Mouse (Mus musculus) intestine, postnatal 0 days (tissue): ENCODE results near the gene Slc47a2. TPM values are rescaled to one million over a fixed set of nuclear protein-coding genes. Genes with fewer than 3 reads are reported as not detected.

Experiments used
- ATAC-seq: fragments of 200-750 bp; cut with Nextera tagmentation; 2 replicates; pipeline ENCODE4 v1.8.0; 2017; ENCODE audit warnings: mild to moderate bottlenecking, moderate TSS enrichment, moderate library complexity
- H3K27ac ChIP-seq: fragments of 300-500 bp; sonication (generic); 2 replicates; pipeline ENCODE4 v1.5.1; 2014; ENCODE audit warnings: mild to moderate bottlenecking, low read depth, low read length, moderate library complexity
- H3K27me3 ChIP-seq: fragments of 300-500 bp; sonication (generic); replicated peaks from 2 replicates; pipeline ENCODE4 v1.6.1; 2014; ENCODE audit warnings: low read length, mixed read lengths; ENCODE audit not compliant: control insufficient read depth, insufficient read depth
- H3K36me3 ChIP-seq: fragments of 300-500 bp; sonication (generic); 2 replicates; pipeline ENCODE4 v1.6.1; 2014; ENCODE audit warnings: mild to moderate bottlenecking, moderate library complexity; ENCODE audit not compliant: control insufficient read depth, insufficient read depth
- H3K4me1 ChIP-seq: fragments of 300-500 bp; sonication (generic); replicated peaks from 2 replicates; pipeline ENCODE4 v1.6.1; 2014; ENCODE audit warnings: antibody characterized with exemption, low read length, mixed read lengths; ENCODE audit not compliant: control insufficient read depth, insufficient read depth
- H3K4me2 ChIP-seq: fragments of 300-500 bp; sonication (generic); replicated peaks from 2 replicates; pipeline ENCODE4 v1.6.1; 2014; ENCODE audit warnings: low read depth, mild to moderate bottlenecking, moderate library complexity
- H3K4me3 ChIP-seq: fragments of 300-500 bp; sonication (generic); 2 replicates; pipeline ENCODE4 v1.5.1; 2014; ENCODE audit warnings: low read depth, low read length
- H3K9ac ChIP-seq: fragments of 300-500 bp; sonication (generic); 2 replicates; pipeline ENCODE4 v1.6.1; 2014; ENCODE audit warnings: mild to moderate bottlenecking, low read depth, low read length
- H3K9me3 ChIP-seq: fragments of 300-500 bp; sonication (generic); 2 replicates; pipeline ENCODE4 v1.6.1; 2016; ENCODE audit warnings: mixed run types; ENCODE audit not compliant: control insufficient read depth
- CTCF ChIP-seq: sonication (generic); IDR thresholded peaks from 2 replicates; pipeline ENCODE4 v1.5.1; 2016; ENCODE audit warnings: low read depth, mild to moderate bottlenecking, control low read depth, antibody characterized with exemption, moderate library complexity
- WGBS: fragments of 180-500 bp; shearing (Covaris S2); extraction: QIAGEN DNeasy Blood & Tissue Kit; methylation state at CpG from one replicate; pipeline ENCODE4 v1.1.7; 2014; 5-methylcytosine and 5-hydroxymethylcytosine counted together
- polyA plus RNA-seq: library from polyadenylated mRNA; unstranded; fragments of >200 nt; fragmentation: Nextera tagmentation; extraction: Ambion mirVana; gene quantifications from 2 replicates; pipeline ENCODE4 v1.2.1, GENCODE M21; 2015

The Slc47a2 gene
- polyA plus RNA-seq, 1 experiment from 2014 or later = not detected

- no peaks in the 10 kb centered on the region for H3K27me3 ChIP-seq
- no peak for TF ChIP-seq CTCF
- H3K4me2 ChIP-seq = no peak overlapping the region
- no peak for ATAC-seq
- 0 out of 2 replicates have a peak, but pooled peaks cover 5% of the 10 kb centered on the region for H3K4me1 ChIP-seq
- no peaks in the 10 kb centered on the region for H3K36me3 ChIP-seq
- 66% methylated on average over 10 of the region's 10 CpGs for WGBS
- H3K4me3 ChIP-seq = no peak overlapping the region
- H3K9ac ChIP-seq = no peak overlapping the region
- H3K27ac ChIP-seq = no peak overlapping the region
- H3K9me3 ChIP-seq = no peaks in the 10 kb centered on the region
These were observed 21.6 kb downstream of the Slc47a2 start for GRCm38 (mm10) chr11:61320904-61321687.

DNA sequence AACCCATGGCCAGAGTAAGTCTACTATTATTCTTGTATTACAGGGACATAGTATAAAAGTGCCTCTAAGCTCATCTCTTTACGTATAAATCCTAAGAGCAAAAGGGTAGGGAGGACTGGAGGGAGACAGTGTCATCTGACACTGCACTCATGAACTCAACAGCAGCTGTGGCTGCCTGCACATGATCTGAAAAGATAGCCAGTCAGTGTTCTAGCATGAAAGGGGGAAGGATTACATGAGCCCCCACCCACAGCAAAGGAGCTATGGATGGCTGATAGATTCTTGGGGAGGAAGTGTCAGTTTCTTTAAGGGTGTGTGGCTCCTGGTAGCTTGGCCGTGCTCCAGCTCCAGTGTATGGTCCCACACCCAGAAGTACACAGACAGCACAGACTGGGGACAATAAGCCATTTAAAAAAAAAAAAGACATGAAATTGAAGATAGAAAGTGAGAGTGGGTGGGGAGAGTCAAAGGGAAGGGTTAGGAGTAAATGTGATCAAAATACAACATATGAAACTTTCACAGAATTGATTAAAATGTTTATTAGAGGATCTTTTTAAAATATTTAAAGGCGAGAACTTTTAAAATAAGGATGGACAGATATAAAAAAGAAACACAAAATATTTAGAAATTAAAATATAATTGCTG, 22.6 kb downstream of the Slc47a2 start:
- Histone ChIP-seq H3K27ac (no peak overlapping the region), H3K36me3 (no peaks in the 10 kb centered on the region), H3K9ac (0 out of 2 replicates have a peak overlapping the region, but pooled peaks have one; percentile 2), H3K27me3 (no peaks in the 10 kb centered on the region), H3K4me2 (no peak overlapping the region), H3K4me1 (0 out of 2 replicates have a peak, but pooled peaks cover 5% of the 10 kb centered on the region), H3K9me3 (no peaks in the 10 kb centered on the region), H3K4me3 (no peak overlapping the region)
- 47% methylated on average over 3 of the region's 3 CpGs for WGBS
- no peak for TF ChIP-seq CTCF
- no peak for ATAC-seq

GRCm38 (mm10) chr11:61319233-61319922, 23.3 kb downstream of the Slc47a2 start:
- Histone ChIP-seq H3K27me3 (no peaks in the 10 kb centered on the region), H3K36me3 (no peaks in the 10 kb centered on the region), H3K9me3 (no peaks in the 10 kb centered on the region), H3K4me2 (0 out of 2 replicates have a peak overlapping the region, but pooled peaks have one; percentile 9), H3K4me3 (no peak overlapping the region), H3K9ac (0 out of 2 replicates have a peak overlapping the region, but pooled peaks have one; percentile 2), H3K4me1 (0 out of 2 replicates have a peak, but pooled peaks cover 5% of the 10 kb centered on the region), H3K27ac (no peak overlapping the region)
- TF ChIP-seq CTCF = no peak
- peak; percentile 53 for ATAC-seq
- WGBS = 33% methylated on average over 12 of the region's 12 CpGs

DNA sequence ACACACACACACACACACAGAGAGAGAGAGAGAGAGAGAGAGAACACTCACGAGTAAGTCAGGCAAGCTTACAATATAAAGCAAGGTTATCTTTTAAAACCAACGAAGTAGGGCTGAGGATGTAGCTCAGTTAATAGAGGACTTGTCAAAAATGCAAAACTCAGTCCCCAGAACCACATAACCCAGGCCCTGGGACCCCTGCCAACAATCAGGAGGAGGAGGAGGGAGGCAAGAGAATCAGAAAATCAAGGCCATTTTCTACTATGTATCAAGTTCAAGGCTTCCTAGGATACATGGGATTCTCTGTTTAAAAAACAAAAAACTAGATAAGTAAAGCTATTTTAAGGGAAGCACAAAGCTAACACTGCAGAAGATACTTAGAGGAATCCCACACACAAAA, 25.8 kb downstream of the Slc47a2 start:
- Histone ChIP-seq H3K27me3 (no peaks in the 10 kb centered on the region), H3K4me2 (no peak overlapping the region), H3K27ac (no peak overlapping the region), H3K9me3 (no peaks in the 10 kb centered on the region), H3K9ac (no peak overlapping the region), H3K4me3 (no peak overlapping the region), H3K4me1 (0 out of 2 replicates have a peak, but pooled peaks cover 5% of the 10 kb centered on the region), H3K36me3 (no peaks in the 10 kb centered on the region)
- WGBS = 47% methylated on average over 2 of the region's 2 CpGs
- no peak for TF ChIP-seq CTCF
- no peak for ATAC-seq

DNA sequence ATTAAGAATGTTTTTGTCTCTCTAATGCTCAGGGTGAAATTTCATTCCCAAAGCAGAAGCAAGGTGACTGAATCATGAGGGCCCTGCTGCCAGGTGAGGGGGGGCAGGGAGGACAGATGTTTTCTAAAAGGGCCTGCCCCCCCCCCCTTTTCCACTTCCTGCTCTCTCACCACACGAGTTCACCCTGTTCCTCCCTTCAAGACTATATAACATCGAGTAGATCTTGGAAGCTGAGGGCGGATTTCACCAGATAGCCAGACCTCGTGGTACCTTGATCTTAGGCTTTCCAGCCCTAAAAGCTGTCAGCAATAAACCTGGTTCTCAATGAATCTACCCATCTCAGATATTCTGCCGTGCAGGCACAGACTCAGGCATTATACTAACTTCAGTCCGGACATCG, 32.3 kb downstream of the Slc47a2 start:
- H3K4me2 ChIP-seq = no peak overlapping the region
- H3K27me3 ChIP-seq = no peaks in the 10 kb centered on the region
- no peak overlapping the region for H3K27ac ChIP-seq
- H3K9ac ChIP-seq = no peak overlapping the region
- WGBS = 51% methylated on average over 7 of the region's 7 CpGs
- no peaks in the 10 kb centered on the region for H3K36me3 ChIP-seq
- no peak overlapping the region for H3K4me3 ChIP-seq
- no peak for ATAC-seq
- H3K9me3 ChIP-seq = no peaks in the 10 kb centered on the region
- no peak for TF ChIP-seq CTCF
- no peaks in the 10 kb centered on the region for H3K4me1 ChIP-seq

GRCm38 (mm10) chr11:61309831-61310230, 32.8 kb downstream of the Slc47a2 start:
- no peaks in the 10 kb centered on the region for H3K36me3 ChIP-seq
- no peaks in the 10 kb centered on the region for H3K4me1 ChIP-seq
- no peak for ATAC-seq
- no peak overlapping the region for H3K4me3 ChIP-seq
- H3K9ac ChIP-seq = no peak overlapping the region
- no peak for TF ChIP-seq CTCF
- H3K4me2 ChIP-seq = no peak overlapping the region
- WGBS = 69% methylated on average over 12 of the region's 12 CpGs
- no peaks in the 10 kb centered on the region for H3K27me3 ChIP-seq
- no peaks in the 10 kb centered on the region for H3K9me3 ChIP-seq
- no peak overlapping the region for H3K27ac ChIP-seq
